Mouse (Mus musculus) forebrain, embryonic 16.5 days (tissue): ENCODE measurements around the gene Vmn1r1. TPM values are rescaled to one million over a fixed set of nuclear protein-coding genes. Genes with fewer than 3 reads are reported as not detected.
"Not testable (repeated sequence)": the region's sequence is repeated elsewhere in the genome, so short reads cannot be mapped to it uniquely, and the experiment has no call there.

Experiments
- ATAC-seq: fragments of 200-750 bp; cut with Nextera tagmentation; 2 replicates; pipeline ENCODE4 v1.8.0; 2017; ENCODE audit warnings: mild to moderate bottlenecking, moderate library complexity
- H3K27ac ChIP-seq: fragments of 300-500 bp; sonication (generic); 2 replicates; pipeline ENCODE4 v1.5.1; 2014; ENCODE audit warnings: low read length, control low read depth
- H3K27me3 ChIP-seq: fragments of 300-500 bp; sonication (generic); replicated peaks from 2 replicates; pipeline ENCODE4 v1.6.1; 2014; ENCODE audit warnings: low read length; ENCODE audit not compliant: control insufficient read depth, insufficient read depth
- H3K36me3 ChIP-seq: fragments of 300-500 bp; sonication (generic); 2 replicates; pipeline ENCODE4 v1.6.1; 2014; ENCODE audit not compliant: control insufficient read depth, insufficient read depth
- H3K4me1 ChIP-seq: fragments of 300-500 bp; sonication (generic); replicated peaks from 2 replicates; pipeline ENCODE4 v1.6.1; 2014; ENCODE audit warnings: low read length; ENCODE audit not compliant: control insufficient read depth, insufficient read depth
- H3K4me2 ChIP-seq: fragments of 300-500 bp; sonication (generic); 2 replicates; pipeline ENCODE4 v1.6.1; 2014; ENCODE audit warnings: mild to moderate bottlenecking, low read length, control low read depth
- H3K4me3 ChIP-seq: fragments of 300-500 bp; sonication (generic); replicated peaks from 2 replicates; pipeline ENCODE4 v1.5.1; 2014; ENCODE audit warnings: mild to moderate bottlenecking, low read length, control low read depth
- H3K9ac ChIP-seq: fragments of 300-500 bp; sonication (generic); replicated peaks from 2 replicates; pipeline ENCODE4 v1.6.1; 2014; ENCODE audit warnings: low read depth, low read length, control low read depth
- H3K9me3 ChIP-seq: fragments of 300-500 bp; sonication (generic); 2 replicates; pipeline ENCODE4 v1.6.1; 2016; ENCODE audit warnings: low read length; ENCODE audit not compliant: control insufficient read depth
- WGBS: fragments of 180-500 bp; shearing (Covaris S2); extraction: QIAGEN DNeasy Blood & Tissue Kit; methylation state at CpG from one replicate; pipeline ENCODE4 v1.1.7; 2014; 5-methylcytosine and 5-hydroxymethylcytosine counted together
- polyA plus RNA-seq: library from polyadenylated mRNA; unstranded; fragments of >200 nt; fragmentation: Nextera tagmentation; extraction: Ambion mirVana; gene quantifications from 2 replicates; pipeline ENCODE4 v1.2.1, GENCODE M21; 2015

Gene Vmn1r1
- polyA plus RNA-seq, 1 experiment from 2014 or later, result not detected

DNA sequence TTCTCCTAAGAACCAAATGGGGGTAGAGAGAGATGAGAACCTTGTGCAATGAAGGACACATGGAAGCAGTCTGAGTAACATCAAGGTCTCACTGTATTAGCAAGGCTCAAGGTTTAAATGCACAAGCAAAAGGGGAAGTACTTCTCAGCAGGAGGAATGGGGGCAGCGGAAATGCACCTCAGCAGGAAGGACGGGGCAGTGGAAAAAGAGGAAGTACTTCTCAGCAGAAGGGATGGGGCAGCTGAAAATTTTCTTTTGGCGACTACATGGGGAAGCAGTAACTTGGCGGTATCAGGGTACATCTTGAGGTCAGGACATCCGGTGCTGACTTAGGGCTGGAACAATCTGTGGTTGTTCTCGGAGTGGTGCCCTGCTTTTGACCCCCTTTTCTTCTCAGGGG, 5.9 kb upstream of the Vmn1r1 start:
- H3K27me3 ChIP-seq, H3K27ac ChIP-seq, H3K9ac ChIP-seq, H3K4me1 ChIP-seq, H3K36me3 ChIP-seq, H3K9me3 ChIP-seq, H3K4me3 ChIP-seq, H3K4me2 ChIP-seq, ATAC-seq: not testable (repeated sequence)
- WGBS, result 94% methylated on average over 6 of the region's 6 CpGs

GRCm38 (mm10) chr1:182162951-182163350, 1.3 kb downstream of the Vmn1r1 start:
- 38% methylated on average over 5 of the region's 5 CpGs for WGBS
- H3K9ac ChIP-seq, result no peak overlapping the region
- H3K27me3 ChIP-seq, result no peaks in the 10 kb centered on the region
- no peak overlapping the region for H3K4me2 ChIP-seq
- ATAC-seq, result no peak
- H3K9me3 ChIP-seq, result no peaks in the 10 kb centered on the region
- no peak overlapping the region for H3K27ac ChIP-seq
- H3K4me1 ChIP-seq, result no peaks in the 10 kb centered on the region
- H3K4me3 ChIP-seq, result no peak overlapping the region
- H3K36me3 ChIP-seq, result no peaks in the 10 kb centered on the region

- Histone ChIP-seq H3K4me3 (no peak overlapping the region), H3K27ac (no peak overlapping the region), H3K9me3 (no peaks in the 10 kb centered on the region), H3K4me2 (no peak overlapping the region), H3K36me3 (no peaks in the 10 kb centered on the region), H3K27me3 (no peaks in the 10 kb centered on the region), H3K4me1 (no peaks in the 10 kb centered on the region), H3K9ac (no peak overlapping the region)
- ATAC-seq, result no peak
- 75% methylated on average over 3 of the region's 3 CpGs for WGBS
Measured at GRCm38 (mm10) chr1:182159575-182159974, 4.7 kb downstream of the Vmn1r1 start.

GRCm38 (mm10) chr1:182157734-182158133, 6.6 kb downstream of the Vmn1r1 start:
- Histone ChIP-seq H3K36me3 (no peaks in the 10 kb centered on the region), H3K4me2 (no peak overlapping the region), H3K27me3 (no peaks in the 10 kb centered on the region), H3K9ac (no peak overlapping the region), H3K4me3 (no peak overlapping the region), H3K4me1 (no peaks in the 10 kb centered on the region), H3K9me3 (no peaks in the 10 kb centered on the region), H3K27ac (no peak overlapping the region)
- 64% methylated on average over 4 of the region's 4 CpGs for WGBS
- ATAC-seq, result no peak

DNA sequence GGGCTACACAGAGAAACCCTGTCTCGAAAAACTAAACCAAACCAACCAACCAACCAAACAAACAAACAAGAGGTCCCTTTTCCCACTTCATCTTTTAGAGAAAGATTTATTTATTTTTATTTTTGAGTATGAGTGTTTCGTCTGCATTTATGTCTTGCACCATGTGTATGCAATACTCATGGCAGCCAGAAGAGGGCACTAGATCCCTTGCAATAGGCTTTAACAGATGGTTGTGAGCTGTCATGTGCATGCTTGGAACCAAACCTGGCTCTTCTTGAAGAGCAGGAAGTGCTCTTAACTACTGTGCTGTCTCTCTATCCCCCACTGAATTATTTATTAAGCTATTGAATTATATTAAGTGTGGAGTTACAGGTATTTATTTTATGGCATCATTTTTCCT, 14.3 kb downstream of the Vmn1r1 start:
- 97% methylated on average over 2 of the region's 2 CpGs for WGBS
- no peak for ATAC-seq
- no peak overlapping the region for H3K4me2 ChIP-seq
- H3K4me3 ChIP-seq, result no peak overlapping the region
- H3K27me3 ChIP-seq, result no peaks in the 10 kb centered on the region
- H3K36me3 ChIP-seq, result no peaks in the 10 kb centered on the region
- no peaks in the 10 kb centered on the region for H3K4me1 ChIP-seq
- H3K9ac ChIP-seq, result no peak overlapping the region
- no peaks in the 10 kb centered on the region for H3K9me3 ChIP-seq
- no peak overlapping the region for H3K27ac ChIP-seq

GRCm38 (mm10) chr1:182148864-182149514, 15.3 kb downstream of the Vmn1r1 start:
- Histone ChIP-seq H3K4me3 (no peak overlapping the region), H3K27ac (no peak overlapping the region), H3K36me3 (no peaks in the 10 kb centered on the region), H3K27me3 (no peaks in the 10 kb centered on the region), H3K4me2 (no peak overlapping the region), H3K4me1 (no peaks in the 10 kb centered on the region), H3K9me3 (no peaks in the 10 kb centered on the region), H3K9ac (no peak overlapping the region)
- WGBS, result 69% methylated on average over 7 of the region's 7 CpGs
- no peak for ATAC-seq

GRCm38 (mm10) chr1:182145546-182145945, 18.7 kb downstream of the Vmn1r1 start:
- H3K36me3 ChIP-seq, result no peaks in the 10 kb centered on the region
- 38% methylated on average over 5 of the region's 5 CpGs for WGBS
- H3K4me2 ChIP-seq, result no peak overlapping the region
- H3K9ac ChIP-seq, result no peak overlapping the region
- H3K27ac ChIP-seq, result no peak overlapping the region
- no peaks in the 10 kb centered on the region for H3K27me3 ChIP-seq
- H3K4me1 ChIP-seq, result no peaks in the 10 kb centered on the region
- no peak for ATAC-seq
- no peak overlapping the region for H3K4me3 ChIP-seq
- H3K9me3 ChIP-seq, result no peaks in the 10 kb centered on the region

GRCm38 (mm10) chr1:182143288-182143687, 21.0 kb downstream of the Vmn1r1 start:
- ATAC-seq, result no peak
- Histone ChIP-seq H3K36me3 (no peaks in the 10 kb centered on the region), H3K9me3 (no peaks in the 10 kb centered on the region), H3K4me2 (no peak overlapping the region), H3K27me3 (no peaks in the 10 kb centered on the region), H3K27ac (no peak overlapping the region), H3K4me1 (no peaks in the 10 kb centered on the region; the same call in 1 of the 2 replicates), H3K9ac (no peak overlapping the region), H3K4me3 (no peak overlapping the region)
- 80% methylated on average over 8 of the region's 8 CpGs for WGBS

DNA sequence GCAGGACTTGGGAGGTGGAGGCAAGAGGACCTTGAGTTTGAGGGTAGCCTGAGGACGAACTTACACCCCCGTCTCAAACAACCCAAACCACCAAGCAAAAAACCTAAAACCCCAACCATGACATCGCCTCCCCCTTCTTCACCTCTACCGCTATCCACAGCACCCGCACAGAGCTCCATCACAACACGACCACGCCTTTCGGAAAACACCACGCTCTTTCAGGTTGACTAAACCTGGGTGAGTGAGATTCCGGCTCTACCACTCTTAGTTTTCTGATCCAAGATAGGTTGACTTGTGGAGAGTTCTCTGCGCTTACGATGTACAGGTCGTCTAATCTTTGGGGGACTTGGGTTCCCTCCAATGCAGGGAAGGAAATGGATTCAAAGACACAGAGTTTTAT, 21.6 kb downstream of the Vmn1r1 start:
- H3K4me2 ChIP-seq, result no peak overlapping the region
- no peak overlapping the region for H3K27ac ChIP-seq
- 95% methylated on average over 13 of the region's 13 CpGs for WGBS
- H3K4me1 ChIP-seq, result no peaks in the 10 kb centered on the region; the same call in 1 of the 2 replicates
- ATAC-seq, result no peak
- H3K4me3 ChIP-seq, result no peak overlapping the region
- no peaks in the 10 kb centered on the region for H3K9me3 ChIP-seq
- H3K27me3 ChIP-seq, result no peaks in the 10 kb centered on the region
- no peak overlapping the region for H3K9ac ChIP-seq
- no peaks in the 10 kb centered on the region for H3K36me3 ChIP-seq

- Histone ChIP-seq H3K9me3 (no peaks in the 10 kb centered on the region), H3K4me1 (no peaks in the 10 kb centered on the region; the same call in 1 of the 2 replicates), H3K9ac (no peak overlapping the region), H3K27ac (no peak overlapping the region), H3K4me2 (no peak overlapping the region), H3K36me3 (no peaks in the 10 kb centered on the region), H3K4me3 (no peak overlapping the region), H3K27me3 (no peaks in the 10 kb centered on the region)
- peak; percentile 84 for ATAC-seq
- 3% methylated on average over 6 of the region's 6 CpGs for WGBS
Measured at GRCm38 (mm10) chr1:182140370-182140769, 23.9 kb downstream of the Vmn1r1 start.
